Mouse (Mus musculus) MEL (cell line): ENCODE measurements around the gene Ehd2. TPM values are rescaled to one million over a fixed set of nuclear protein-coding genes. Genes with fewer than 3 reads are reported as not detected.

Source experiments
- DNase-seq: peaks from one replicate; pipeline ENCODE4 v3.0.0; 2011; ENCODE audit warnings: low read depth, low spot score
- H3K27ac ChIP-seq: 2 replicates; pipeline ENCODE4 v1.5.1; 2012; ENCODE audit warnings: low read depth, mild to moderate bottlenecking, control low read depth, low read length, moderate library complexity; ENCODE audit not compliant: control insufficient read depth
- H3K27me3 ChIP-seq, 2 experiments: fragments of 150-350 bp in 1 of 2; sonication (generic) in 1 of 2; 2 replicates each; pipeline ENCODE4 v1.6.1; 2012; ENCODE audit warnings: low read length in 2 of 2, mild to moderate bottlenecking in 2 of 2, improper control_type of control experiment in 1 of 2, moderate library complexity in 1 of 2; ENCODE audit not compliant: insufficient read depth in 2 of 2, control insufficient read depth in 1 of 2
- H3K36me3 ChIP-seq, 2 experiments: 2 replicates each; pipeline ENCODE4 v1.6.1; 2012 to 2014; ENCODE audit warnings: low read length in 2 of 2, improper control_type of control experiment in 1 of 2, inconsistent platforms in 1 of 2, mild to moderate bottlenecking in 1 of 2; ENCODE audit not compliant: insufficient read depth in 2 of 2, control insufficient read depth in 1 of 2
- H3K4me1 ChIP-seq, 2 experiments: fragments of 150-350 bp in 1 of 2; sonication (generic) in 1 of 2; 2 replicates each; pipeline ENCODE4 v1.6.1; 2012; ENCODE audit warnings: low read length in 2 of 2, improper control_type of control experiment in 1 of 2, mild to moderate bottlenecking in 1 of 2; ENCODE audit not compliant: insufficient read depth in 2 of 2, control insufficient read depth in 1 of 2
- H3K4me3 ChIP-seq, 2 experiments: fragments of 150-350 bp in 1 of 2; sonication (generic) in 1 of 2; 2 replicates each; pipeline ENCODE4 v1.5.1; 2012; ENCODE audit warnings: low read depth in 2 of 2, low read length in 2 of 2, mild to moderate bottlenecking in 2 of 2, moderate library complexity in 2 of 2, control low read depth in 1 of 2, improper control_type of control experiment in 1 of 2; ENCODE audit not compliant: control insufficient read depth in 1 of 2, insufficient read depth in 1 of 2
- H3K79me2 ChIP-seq: 2 replicates; pipeline ENCODE4 v1.6.1; 2012; ENCODE audit warnings: mild to moderate bottlenecking, low read length, moderate library complexity; ENCODE audit not compliant: control insufficient read depth, poor library complexity, insufficient read depth
- H3K9ac ChIP-seq: 2 replicates; pipeline ENCODE4 v1.6.1; 2012; ENCODE audit warnings: low read depth, mild to moderate bottlenecking, control low read depth, low read length, moderate library complexity; ENCODE audit not compliant: control insufficient read depth, poor library complexity, severe bottlenecking
- H3K9me3 ChIP-seq: fragments of 150-350 bp; sonication (generic); replicated peaks from 2 replicates; pipeline ENCODE4 v1.6.1; 2012; ENCODE audit warnings: mild to moderate bottlenecking, low read length, improper control_type of control experiment, moderate library complexity; ENCODE audit not compliant: insufficient read depth
- CTCF ChIP-seq, 3 experiments: IDR thresholded peaks in 2 of 3; conservative IDR thresholded peaks in 1 of 3; 2 replicates each; pipeline ENCODE4 v1.5.1; 2011 to 2012; ENCODE audit warnings: low read length in 3 of 3, low read depth in 2 of 3, mild to moderate bottlenecking in 2 of 3, improper control_type of control experiment in 1 of 3, inconsistent platforms in 1 of 3, mixed read lengths in 1 of 3, moderate library complexity in 1 of 3; ENCODE audit not compliant: control insufficient read depth in 1 of 3, insufficient read depth in 1 of 3, poor library complexity in 1 of 3, severe bottlenecking in 1 of 3
- GABPA ChIP-seq: IDR thresholded peaks from 2 replicates; pipeline ENCODE4 v1.6.1; 2012; ENCODE audit warnings: low read depth, mild to moderate bottlenecking, inconsistent platforms, low read length, improper control_type of control experiment, moderate library complexity
- GATA1 ChIP-seq: IDR thresholded peaks from 2 replicates; pipeline ENCODE4 v1.6.1; 2011; ENCODE audit warnings: low read depth, low read length, improper control_type of control experiment
- HCFC1 ChIP-seq: IDR thresholded peaks from 2 replicates; pipeline ENCODE4 v1.6.1; 2012; ENCODE audit warnings: low read depth, mild to moderate bottlenecking, inconsistent platforms, low read length, improper control_type of control experiment, moderate library complexity
- MAFK ChIP-seq: IDR thresholded peaks from 2 replicates; pipeline ENCODE4 v1.6.1; 2011; ENCODE audit warnings: low read depth, mild to moderate bottlenecking, low read length, improper control_type of control experiment, borderline replicate concordance
- MEF2A ChIP-seq: IDR thresholded peaks from 2 replicates; pipeline ENCODE4 v1.6.1; 2014; ENCODE audit warnings: low read depth, mild to moderate bottlenecking, inconsistent platforms, low read length, improper control_type of control experiment; ENCODE audit not compliant: poor library complexity, insufficient replicate concordance, severe bottlenecking; ENCODE audit errors: extremely low read depth
- NRF1 ChIP-seq: IDR thresholded peaks from 2 replicates; pipeline ENCODE4 v1.6.1; 2014; ENCODE audit warnings: low read depth, mild to moderate bottlenecking, inconsistent platforms, low read length, improper control_type of control experiment, moderate library complexity; ENCODE audit not compliant: poor library complexity, insufficient read depth, severe bottlenecking
- POLR2AphosphoS2 ChIP-seq: IDR thresholded peaks from 2 replicates; pipeline ENCODE4 v1.6.1; 2011; ENCODE audit warnings: low read length, improper control_type of control experiment
- RAD21 ChIP-seq: IDR thresholded peaks from 2 replicates; pipeline ENCODE4 v1.6.1; 2011; ENCODE audit warnings: mild to moderate bottlenecking, low read depth, low read length, improper control_type of control experiment
- RCOR1 ChIP-seq: IDR thresholded peaks from 2 replicates; pipeline ENCODE4 v1.6.1; 2012; ENCODE audit warnings: low read depth, mild to moderate bottlenecking, inconsistent platforms, low read length, improper control_type of control experiment
- SIN3A ChIP-seq: IDR thresholded peaks from 2 replicates; pipeline ENCODE4 v1.6.1; 2012; ENCODE audit warnings: low read length, improper control_type of control experiment, inconsistent platforms
- SMC3 ChIP-seq: IDR thresholded peaks from 2 replicates; pipeline ENCODE4 v1.6.1; 2011; ENCODE audit warnings: low read depth, low read length, improper control_type of control experiment
- TAL1 ChIP-seq: IDR thresholded peaks from 2 replicates; pipeline ENCODE4 v1.6.1; 2012; ENCODE audit warnings: mild to moderate bottlenecking, inconsistent platforms, low read length, moderate library complexity, mixed read lengths
- TBP ChIP-seq: IDR thresholded peaks from 2 replicates; pipeline ENCODE4 v1.8.0; 2011; ENCODE audit warnings: low read depth, low read length, improper control_type of control experiment
- TCF12 ChIP-seq: IDR thresholded peaks from 2 replicates; pipeline ENCODE4 v1.6.1; 2014; ENCODE audit warnings: low read depth, mild to moderate bottlenecking, inconsistent platforms, low read length, improper control_type of control experiment, moderate library complexity
- UBTF ChIP-seq: IDR thresholded peaks from 2 replicates; pipeline ENCODE4 v1.6.1; 2012; ENCODE audit warnings: low read depth, mild to moderate bottlenecking, inconsistent platforms, low read length, improper control_type of control experiment, moderate library complexity, borderline replicate concordance; ENCODE audit not compliant: insufficient read depth
- USF1 ChIP-seq: IDR thresholded peaks from 2 replicates; pipeline ENCODE4 v1.6.1; 2014; ENCODE audit warnings: low read depth, mild to moderate bottlenecking, inconsistent platforms, low read length, improper control_type of control experiment, moderate library complexity
- ZC3H11A ChIP-seq: IDR thresholded peaks from 2 replicates; pipeline ENCODE4 v1.6.1; 2012; ENCODE audit warnings: low read depth, mild to moderate bottlenecking, inconsistent platforms, low read length, improper control_type of control experiment
- ZKSCAN1 ChIP-seq: IDR thresholded peaks from 2 replicates; pipeline ENCODE4 v1.6.1; 2012; ENCODE audit warnings: low read depth, mild to moderate bottlenecking, inconsistent platforms, low read length, improper control_type of control experiment, moderate library complexity
- ZMIZ1 ChIP-seq: IDR thresholded peaks from 2 replicates; pipeline ENCODE4 v1.6.1; 2012; ENCODE audit warnings: low read depth, mild to moderate bottlenecking, inconsistent platforms, low read length, improper control_type of control experiment, moderate library complexity
- ZNF384 ChIP-seq: IDR thresholded peaks from 2 replicates; pipeline ENCODE4 v1.6.1; 2012; ENCODE audit warnings: low read depth, mild to moderate bottlenecking, inconsistent platforms, low read length, improper control_type of control experiment
- polyA plus RNA-seq, 2 experiments: library from polyadenylated mRNA; stranded (reverse) in 1 of 2; unstranded in 1 of 2; fragments of >175 nt in 1 of 2; fragments of >200 nt in 1 of 2; gene quantifications; 2 replicates each; pipeline versions ENCODE4 v1.2.1 to v1.2.4; 2012; ENCODE audit warnings: low replicate concordance in 2 of 2, low read depth in 1 of 2; ENCODE audit not compliant: insufficient read length in 2 of 2, insufficient read depth in 1 of 2, missing spikeins in 1 of 2
- total RNA-seq: library from RNA; depleted of rRNA; stranded (reverse); fragments of 300-350 nt; gene quantifications from 2 replicates; pipeline ENCODE4 v1.2.3, GENCODE M21; 2012

The Ehd2 gene
- total and polyA plus RNA-seq, 3 experiments: 3.2 to 6.2 TPM; not detected in 1

GRCm38 (mm10) chr7:15914252-15914651 lies 53.1 kb downstream of the Ehd2 start:
- Histone ChIP-seq H3K27me3 (no peaks in the 10 kb centered on the region), H3K9ac (no peak overlapping the region), H3K4me3 (no peak overlapping the region), H3K9me3 (no peaks in the 10 kb centered on the region), H3K36me3 (no peaks in the 10 kb centered on the region), H3K4me1 (no peaks in the 10 kb centered on the region), H3K27ac (no peak overlapping the region), H3K79me2 (no peaks in the 10 kb centered on the region)
- peak; percentile 77 for DNase-seq
- TF ChIP-seq HCFC1 (no peak), CTCF (IDR thresholded peaks at IDR 0.05 in 2 of 3, conservative IDR thresholded peaks at IDR 0.05 in 1 of 3; ENCODE audit: control insufficient read depth in 1 of 3, insufficient read depth in 1 of 3, low read depth in 2 of 3, low read length in 3 of 3, poor library complexity in 1 of 3, severe bottlenecking in 1 of 3) (peak; percentile 61 to 98 (median 84)), SMC3 (peak; percentile 68), RAD21 (peak; percentile 56), MAFK (no peak), ZC3H11A (0 out of 2 replicates have a peak, but pooled peaks have one; percentile 31)

- H3K9ac ChIP-seq: no peak overlapping the region
- peak; percentile 78 for TF ChIP-seq SMC3
- peak; percentile 73 to 90 (median 87) for TF ChIP-seq CTCF (IDR thresholded peaks at IDR 0.05 in 2 of 3, conservative IDR thresholded peaks at IDR 0.05 in 1 of 3; ENCODE audit: control insufficient read depth in 1 of 3, insufficient read depth in 1 of 3, low read depth in 2 of 3, low read length in 3 of 3, poor library complexity in 1 of 3, severe bottlenecking in 1 of 3)
- peak; percentile 72; the same call in 1 of the 2 replicates for TF ChIP-seq TBP
- no peak for TF ChIP-seq USF1
- TF ChIP-seq MEF2A: no peak
- peak; percentile 74 for TF ChIP-seq ZC3H11A
- TF ChIP-seq RAD21: peak; percentile 82
- H3K9me3 ChIP-seq: no peaks in the 10 kb centered on the region
- H3K27ac ChIP-seq: no peak overlapping the region
- no peak overlapping the region for H3K4me3 ChIP-seq
- no peaks in the 10 kb centered on the region for H3K4me1 ChIP-seq
- no peaks in the 10 kb centered on the region for H3K36me3 ChIP-seq
- no peaks in the 10 kb centered on the region for H3K79me2 ChIP-seq
- H3K27me3 ChIP-seq: no peaks in the 10 kb centered on the region
- DNase-seq: peak; percentile 89
Measured at GRCm38 (mm10) chr7:15912183-15912582, 55.2 kb downstream of the Ehd2 start.

- Histone ChIP-seq H3K79me2 (no peaks in the 10 kb centered on the region), H3K36me3 (no peaks in the 10 kb centered on the region), H3K9me3 (no peaks in the 10 kb centered on the region), H3K9ac (no peak overlapping the region), H3K27me3 (0 out of 4 replicates have a peak, but pooled peaks cover 0 to 2% of the 10 kb centered on the region in 2 experiments), H3K4me3 (no peak overlapping the region)
- DNase-seq: no peak
- TF ChIP-seq HCFC1 (no peak), TBP (no peak), SIN3A (no peak), GATA1 (no peak), RAD21 (no peak), UBTF (no peak), MEF2A (no peak), ZKSCAN1 (no peak), POLR2AphosphoS2 (no peak), ZMIZ1 (no peak), TCF12 (no peak), ZNF384 (no peak), RCOR1 (no peak), ZC3H11A (no peak), SMC3 (no peak), TAL1 (no peak), NRF1 (no peak), GABPA (no peak)
- TF ChIP-seq, all 39 proteins: peak for 0
- H3K27ac ChIP-seq: no peak overlapping the region
- no peaks in the 10 kb centered on the region for H3K4me1 ChIP-seq
Measured at GRCm38 (mm10) chr7:15910521-15910920, 56.8 kb downstream of the Ehd2 start.
